Mouse (Mus musculus) retina, postnatal 1 day (tissue): ENCODE data around the gene Arhgap17.

Experiments
- DNase-seq: peaks from one replicate; pipeline ENCODE4 v3.0.0-alpha.2; 2012

Arhgap17 gene

GRCm38 (mm10) chr7:123369759-123370481 is at the start of gene Arhgap17, which contains the start of gene Lcmt1:
TSS of gene Arhgap17 (minus strand) at chr7:123369915.
TSS of gene Lcmt1 (plus strand) at chr7:123369784.
- peak; percentile 96 for DNase-seq

- DNase-seq: no peak
These were observed 47.9 kb upstream of the Arhgap17 start for GRCm38 (mm10) chr7:123417661-123418060.

- DNase-seq: no peak
These were observed 47.1 kb upstream of the Arhgap17 start for GRCm38 (mm10) chr7:123416803-123417202.

DNA sequence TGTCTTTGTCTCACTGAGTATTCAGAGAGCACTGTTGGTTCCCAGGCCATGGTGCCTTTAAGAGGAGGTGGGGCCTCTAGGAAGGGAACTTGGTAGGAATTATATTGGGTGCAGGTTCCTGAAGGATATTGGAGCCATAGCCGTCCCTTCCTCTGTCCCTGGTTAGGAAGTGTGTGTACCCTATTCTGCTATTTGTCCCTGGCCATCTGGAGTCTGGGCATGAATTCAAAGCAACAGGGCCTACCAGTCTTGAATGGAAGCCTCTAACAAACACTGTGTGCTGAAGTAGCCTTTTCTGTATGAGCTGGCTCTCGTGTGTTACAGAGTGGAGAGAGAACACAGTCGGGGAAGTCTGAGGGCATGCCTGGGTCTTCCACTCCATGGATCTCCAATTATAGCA is 42.4 kb upstream of the Arhgap17 start:
- DNase-seq: no peak

DNA sequence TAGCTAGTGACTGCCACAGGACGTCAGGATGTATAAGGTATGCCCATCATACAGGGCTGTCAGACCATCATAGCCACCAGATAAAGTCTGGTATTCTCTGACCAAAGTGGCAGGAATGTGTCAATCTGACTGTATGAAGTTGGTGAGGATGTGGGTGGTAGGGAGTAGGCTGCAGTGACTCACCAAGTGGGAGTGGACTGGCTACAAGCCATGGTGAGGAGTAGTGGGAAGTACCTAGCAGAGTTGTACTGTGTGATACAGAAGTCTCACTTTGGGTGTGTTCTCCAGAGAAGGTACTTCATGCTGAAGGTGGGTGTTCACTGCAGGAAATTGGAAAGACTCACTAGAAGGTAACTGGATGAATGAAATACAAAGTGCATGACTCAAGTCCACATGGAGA is 41.4 kb upstream of the Arhgap17 start:
- DNase-seq: no peak

GRCm38 (mm10) chr7:123410502-123410901 is 40.8 kb upstream of the Arhgap17 start:
- no peak for DNase-seq

DNA sequence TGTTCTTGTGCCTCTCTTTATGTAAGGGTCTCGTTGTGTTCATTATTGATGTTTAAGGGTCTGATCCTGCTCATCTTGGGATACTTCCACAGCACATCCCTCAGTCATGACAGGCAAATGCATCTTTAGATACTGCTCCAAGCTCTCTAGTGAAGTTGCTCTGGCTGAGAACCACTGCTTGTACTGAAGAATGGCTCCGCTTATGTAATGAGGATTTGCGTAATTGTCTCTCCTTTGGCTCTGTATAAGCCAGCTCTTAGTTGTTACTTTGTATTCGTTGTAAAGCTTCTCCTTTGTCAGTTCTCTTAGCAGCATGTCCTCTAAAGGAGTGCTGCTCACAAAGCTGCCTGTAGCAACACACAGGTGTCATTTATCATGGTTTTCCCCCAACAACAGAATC is 37.3 kb upstream of the Arhgap17 start:
- DNase-seq: no peak

DNA sequence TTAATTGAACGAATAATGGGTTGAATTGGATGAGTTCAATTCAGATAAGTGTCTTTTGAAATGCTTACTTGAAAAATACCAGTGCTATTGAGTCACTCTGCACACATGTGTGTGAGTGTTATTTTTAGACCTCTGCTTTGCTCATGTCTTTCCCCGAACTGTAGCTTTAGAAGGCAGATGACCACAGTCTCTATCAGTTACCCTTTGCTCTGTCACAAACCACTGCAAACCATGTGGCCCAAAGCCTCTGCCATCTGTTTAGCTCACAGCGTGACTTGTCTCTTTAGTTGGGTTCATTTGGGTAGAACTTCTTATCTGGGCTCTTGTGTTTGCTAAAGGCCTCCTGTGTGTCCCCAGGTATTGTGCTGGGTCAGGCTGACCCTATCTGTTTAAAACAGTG is 35.9 kb upstream of the Arhgap17 start:
- DNase-seq: no peak

GRCm38 (mm10) chr7:123404198-123404597 is 34.5 kb upstream of the Arhgap17 start:
- no peak for DNase-seq

GRCm38 (mm10) chr7:123401121-123401520 is 31.4 kb upstream of the Arhgap17 start:
- no peak for DNase-seq

DNA sequence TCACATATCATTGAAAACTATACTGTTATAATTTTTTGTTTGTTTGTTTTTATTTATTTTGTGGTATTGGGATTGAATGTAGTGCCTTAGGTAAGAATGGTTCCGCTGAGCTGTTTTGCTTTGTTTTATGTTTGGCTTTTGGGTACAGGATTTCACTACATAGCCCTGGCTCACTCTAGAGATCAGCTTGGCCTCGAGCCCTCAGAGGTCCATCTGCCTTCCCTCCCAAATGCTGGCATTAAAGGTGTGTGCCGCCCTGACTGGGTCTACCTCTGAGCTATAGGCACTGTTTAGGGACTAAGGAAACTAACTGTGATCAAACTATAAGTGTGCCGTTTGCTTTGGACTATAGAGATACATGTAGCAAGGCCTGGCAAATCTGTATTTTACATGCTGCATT is 29.6 kb upstream of the Arhgap17 start:
- DNase-seq: no peak

DNA sequence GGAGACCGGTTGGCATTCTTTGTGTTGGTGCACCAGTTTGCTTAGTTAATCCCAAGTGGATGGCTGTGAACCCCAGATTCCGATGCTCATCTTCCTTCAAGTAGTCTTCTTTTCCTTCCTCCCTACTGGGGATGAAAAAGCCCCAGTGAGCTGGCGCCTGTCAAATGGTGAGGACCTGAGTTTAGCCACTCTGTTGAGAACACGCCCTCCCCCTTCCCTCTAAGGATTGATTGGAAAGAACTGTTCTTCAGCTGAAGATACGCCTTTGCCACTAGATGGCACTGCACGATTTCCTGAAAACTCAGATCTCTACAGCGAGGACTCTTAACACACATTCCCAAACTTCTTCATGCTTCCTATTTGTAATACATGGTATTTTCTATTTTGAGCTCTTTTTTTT is 29.1 kb upstream of the Arhgap17 start:
- peak; percentile 80 for DNase-seq

GRCm38 (mm10) chr7:123397931-123398330 is 28.2 kb upstream of the Arhgap17 start:
- no peak for DNase-seq

GRCm38 (mm10) chr7:123397369-123397768 is 27.7 kb upstream of the Arhgap17 start:
- DNase-seq: no peak

- DNase-seq: no peak
These were observed 27.2 kb upstream of the Arhgap17 start for GRCm38 (mm10) chr7:123396900-123397299.

DNA sequence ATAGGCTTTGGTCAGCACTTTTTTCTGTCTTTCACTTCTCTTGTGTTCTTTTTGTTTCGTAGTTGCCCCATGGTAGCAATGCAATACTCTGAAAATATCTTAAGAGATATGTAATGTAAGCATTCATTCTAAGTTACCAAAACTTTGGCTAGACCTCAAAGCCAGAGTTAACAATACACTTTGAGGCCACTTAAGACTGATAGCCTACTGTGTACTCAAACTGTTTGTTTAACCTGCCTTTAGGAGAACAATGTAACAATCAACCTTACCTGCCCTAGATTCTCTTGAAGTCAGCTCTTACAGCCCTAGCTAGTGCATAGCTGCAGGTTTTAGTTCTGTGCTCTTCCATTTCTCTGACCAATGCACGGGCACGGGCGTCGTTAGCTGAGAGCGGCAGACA is 24.6 kb upstream of the Arhgap17 start:
- DNase-seq: no peak

GRCm38 (mm10) chr7:123389686-123390280 is 20.1 kb upstream of the Arhgap17 start:
- DNase-seq: peak; percentile 50

- DNase-seq: no peak
These were observed 16.1 kb upstream of the Arhgap17 start for GRCm38 (mm10) chr7:123385693-123386407.

GRCm38 (mm10) chr7:123377443-123378400 is 8.0 kb upstream of the Arhgap17 start:
- peak; percentile 99 for DNase-seq

- DNase-seq: no peak
These were observed 1.8 kb upstream of the Arhgap17 start for GRCm38 (mm10) chr7:123371501-123371900.

DNA sequence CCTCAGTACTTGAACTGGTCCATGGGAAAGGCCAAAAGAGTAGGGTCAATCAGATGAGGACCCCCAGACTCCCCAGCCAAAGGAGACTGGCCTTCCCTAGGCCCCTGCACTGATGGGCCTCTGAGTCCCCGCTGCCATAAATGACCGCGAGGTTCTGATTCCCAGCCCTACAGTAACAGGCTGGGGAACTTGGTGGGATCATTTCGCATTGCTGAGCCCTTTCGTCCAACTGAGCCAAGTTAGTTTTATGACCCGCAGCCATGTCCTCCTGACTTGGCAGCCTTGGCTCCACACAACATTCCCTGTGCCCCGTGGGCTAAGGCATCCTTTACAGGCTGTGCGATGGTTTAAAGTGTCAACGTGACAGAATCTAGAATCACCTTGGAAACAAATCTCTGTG is 985 bp upstream of the Arhgap17 start:
- no peak for DNase-seq
